Mouse (Mus musculus): ENCODE results near the gene Osbpl2. TPM values are rescaled to one million over a fixed set of nuclear protein-coding genes. Genes with fewer than 3 reads are reported as not detected.

The Osbpl2 gene
- total RNA-seq, 1 experiment from 2014 or later: 33.8 TPM

- ATAC-seq (replicated peaks; ENCODE audit: low read depth, poor library complexity, severe bottlenecking): peak; percentile 57
Observed at GRCm38 (mm10) chr2:180103978-180104658, 15.0 kb upstream of the Osbpl2 start, which contains the start of gene Hrh3. Gene Hrh3, minus strand, starts transcription at chr2:180104488.

GRCm38 (mm10) chr2:180104659-180105377 is 14.3 kb upstream of the Osbpl2 start:
- ATAC-seq (replicated peaks; ENCODE audit: low read depth, poor library complexity, severe bottlenecking): no peak

- ATAC-seq (replicated peaks; ENCODE audit: low read depth, poor library complexity, severe bottlenecking): no peak
Observed at GRCm38 (mm10) chr2:180105441-180106190, 13.5 kb upstream of the Osbpl2 start.

GRCm38 (mm10) chr2:180107081-180107480 is 12.0 kb upstream of the Osbpl2 start:
- peak; percentile 34 for ATAC-seq (replicated peaks; ENCODE audit: low read depth, poor library complexity, severe bottlenecking)

GRCm38 (mm10) chr2:180108285-180108684 is 10.8 kb upstream of the Osbpl2 start:
- no peak for ATAC-seq (replicated peaks; ENCODE audit: low read depth, poor library complexity, severe bottlenecking)

- no peak for ATAC-seq (replicated peaks; ENCODE audit: low read depth, poor library complexity, severe bottlenecking)
Observed at GRCm38 (mm10) chr2:180113909-180114890, 4.9 kb upstream of the Osbpl2 start.

GRCm38 (mm10) chr2:180115279-180115678 is 3.8 kb upstream of the Osbpl2 start:
- ATAC-seq (replicated peaks; ENCODE audit: low read depth, poor library complexity, severe bottlenecking): no peak

GRCm38 (mm10) chr2:180116081-180116493 is 3.0 kb upstream of the Osbpl2 start:
- ATAC-seq (replicated peaks; ENCODE audit: low read depth, poor library complexity, severe bottlenecking): no peak

GRCm38 (mm10) chr2:180116741-180117484 is 2.2 kb upstream of the Osbpl2 start:
- no peak for ATAC-seq (replicated peaks; ENCODE audit: low read depth, poor library complexity, severe bottlenecking)

- peak; percentile 10; the same call in 1 of the 2 replicates for ATAC-seq (replicated peaks; ENCODE audit: low read depth, poor library complexity, severe bottlenecking)
Observed at GRCm38 (mm10) chr2:180117485-180118194, 1.5 kb upstream of the Osbpl2 start.

GRCm38 (mm10) chr2:180119439-180120291 is 559 bp downstream of the Osbpl2 start:
- no peak; the same call in 1 of the 2 replicates for ATAC-seq (replicated peaks; ENCODE audit: low read depth, poor library complexity, severe bottlenecking)

- peak; percentile 6 for ATAC-seq (replicated peaks; ENCODE audit: low read depth, poor library complexity, severe bottlenecking)
Observed at GRCm38 (mm10) chr2:180120292-180120761, 1.2 kb downstream of the Osbpl2 start.

GRCm38 (mm10) chr2:180124192-180124591 is 5.1 kb downstream of the Osbpl2 start:
- ATAC-seq (replicated peaks; ENCODE audit: low read depth, poor library complexity, severe bottlenecking): no peak

GRCm38 (mm10) chr2:180126195-180126594 is 7.1 kb downstream of the Osbpl2 start:
- peak; percentile 76 for ATAC-seq (replicated peaks; ENCODE audit: low read depth, poor library complexity, severe bottlenecking)

GRCm38 (mm10) chr2:180127675-180128074 is 8.6 kb downstream of the Osbpl2 start:
- peak; percentile 51 for ATAC-seq (replicated peaks; ENCODE audit: low read depth, poor library complexity, severe bottlenecking)

GRCm38 (mm10) chr2:180133231-180133630 is 14.1 kb downstream of the Osbpl2 start:
- ATAC-seq (replicated peaks; ENCODE audit: low read depth, poor library complexity, severe bottlenecking): no peak

- ATAC-seq (replicated peaks; ENCODE audit: low read depth, poor library complexity, severe bottlenecking): no peak
Observed at GRCm38 (mm10) chr2:180133911-180134310, 14.8 kb downstream of the Osbpl2 start.

Data from common myeloid progenitor, adult 5-6 weeks (primary cell).